Mouse (Mus musculus): ENCODE measurements around the gene Spaar.
A peak's percentile ranks its signal among the peaks of the same experiment; 100 is the strongest.

The Spaar gene

GRCm38 (mm10) chr4:43729794-43730550 lies at the start of gene Spaar:
Gene Spaar, plus strand, starts transcription at chr4:43730034.
- no peak for DNase-seq (ENCODE audit: low spot score in 2 of 2)

GRCm38 (mm10) chr4:43690021-43690420 lies 39.8 kb upstream of the Spaar start:
- no peak for DNase-seq (ENCODE audit: low spot score in 2 of 2)

GRCm38 (mm10) chr4:43691026-43691425 lies 38.8 kb upstream of the Spaar start:
- DNase-seq (ENCODE audit: low spot score in 2 of 2): no peak

- DNase-seq (ENCODE audit: low spot score in 2 of 2): no peak
These were observed 36.0 kb upstream of the Spaar start for GRCm38 (mm10) chr4:43693806-43694241.

- DNase-seq (ENCODE audit: low spot score in 2 of 2): no peak
These were observed 35.2 kb upstream of the Spaar start for GRCm38 (mm10) chr4:43694439-43695248.

- DNase-seq (ENCODE audit: low spot score in 2 of 2): no peak
These were observed 34.6 kb upstream of the Spaar start for GRCm38 (mm10) chr4:43695249-43695671.

GRCm38 (mm10) chr4:43696561-43696960 lies 33.3 kb upstream of the Spaar start:
- DNase-seq (ENCODE audit: low spot score in 2 of 2): peak in 1 of 2 experiments; percentile 32

- no peak for DNase-seq (ENCODE audit: low spot score in 2 of 2)
These were observed 29.1 kb upstream of the Spaar start, which contains the start of gene Olfr70 for GRCm38 (mm10) chr4:43700707-43701106. Gene Olfr70, minus strand, starts transcription at chr4:43700807.

GRCm38 (mm10) chr4:43703439-43703838 lies 26.4 kb upstream of the Spaar start:
- DNase-seq (ENCODE audit: low spot score in 2 of 2): no peak

GRCm38 (mm10) chr4:43703851-43704250 lies 26.0 kb upstream of the Spaar start:
- no peak for DNase-seq (ENCODE audit: low spot score in 2 of 2)

GRCm38 (mm10) chr4:43705991-43706390 lies 23.8 kb upstream of the Spaar start:
- no peak for DNase-seq (ENCODE audit: low spot score in 2 of 2)

GRCm38 (mm10) chr4:43709869-43710268 lies 20.0 kb upstream of the Spaar start, which contains the start of gene Olfr71:
Gene Olfr71, minus strand, starts transcription at chr4:43710255.
- no peak for DNase-seq (ENCODE audit: low spot score in 2 of 2)

- peak; percentile 76 to 87 for DNase-seq (ENCODE audit: low spot score in 2 of 2)
These were observed 18.0 kb upstream of the Spaar start for GRCm38 (mm10) chr4:43711821-43712220.

- no peak for DNase-seq (ENCODE audit: low spot score in 2 of 2)
These were observed 16.1 kb upstream of the Spaar start for GRCm38 (mm10) chr4:43713652-43714219.

- no peak for DNase-seq (ENCODE audit: low spot score in 2 of 2)
These were observed 9.2 kb upstream of the Spaar start for GRCm38 (mm10) chr4:43720491-43721228.

- DNase-seq (ENCODE audit: low spot score in 2 of 2): no peak
These were observed 7.6 kb upstream of the Spaar start for GRCm38 (mm10) chr4:43722191-43722590.

GRCm38 (mm10) chr4:43724764-43725163 lies 5.1 kb upstream of the Spaar start:
- DNase-seq (ENCODE audit: low spot score in 2 of 2): peak in 1 of 2 experiments; percentile 41

GRCm38 (mm10) chr4:43726228-43726993 lies 3.4 kb upstream of the Spaar start:
- no peak for DNase-seq (ENCODE audit: low spot score in 2 of 2)

- no peak for DNase-seq (ENCODE audit: low spot score in 2 of 2)
These were observed 2.8 kb upstream of the Spaar start, which contains the start of gene Hrct1 for GRCm38 (mm10) chr4:43726995-43727394. Gene Hrct1, plus strand, starts transcription at chr4:43727188.

GRCm38 (mm10) chr4:43727718-43728575 lies 1.9 kb upstream of the Spaar start:
- DNase-seq (ENCODE audit: low spot score in 2 of 2): no peak
